Mouse (Mus musculus) urinary bladder, adult 18-20 months (tissue): ENCODE measurements at regions not wholly inside any gene's neighbourhood (a gene's known extent, or its start where the extent isn't known, plus 50 kb on each side); places are given as distances from the start of the nearest gene placed in this dataset.
A peak's percentile ranks its signal among the peaks of the same experiment; 100 is the strongest.
"Not testable (repeated sequence)": the region's sequence is repeated elsewhere in the genome, so short reads cannot be mapped to it uniquely, and the experiment has no call there.

Source experiments
- DNase-seq, 2 experiments: peaks; one replicate each; pipeline ENCODE4 v3.0.0; 2022; ENCODE audit warnings: low spot score in 2 of 2, mixed read lengths in 2 of 2

DNA sequence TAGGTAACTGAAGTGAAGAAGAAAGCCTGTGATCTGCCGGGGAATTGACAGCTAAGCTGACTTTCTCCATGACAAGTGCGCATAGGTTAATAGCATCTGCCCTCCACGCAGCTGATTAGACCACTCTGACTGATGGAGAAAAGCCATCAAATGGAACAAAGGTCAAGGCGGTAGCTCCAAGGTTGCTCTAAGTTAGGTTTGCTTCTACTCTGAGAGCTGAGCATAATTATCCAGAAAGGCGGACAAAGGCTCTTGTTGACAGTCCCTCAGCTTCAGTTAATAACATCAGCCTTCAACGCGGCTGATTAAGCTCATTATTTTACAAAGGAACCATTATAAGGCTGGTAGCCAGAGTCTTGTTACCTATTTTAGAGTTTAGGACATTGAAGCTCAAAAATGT is 54.0 kb upstream of the Enpep start:
- no peak for DNase-seq

DNA sequence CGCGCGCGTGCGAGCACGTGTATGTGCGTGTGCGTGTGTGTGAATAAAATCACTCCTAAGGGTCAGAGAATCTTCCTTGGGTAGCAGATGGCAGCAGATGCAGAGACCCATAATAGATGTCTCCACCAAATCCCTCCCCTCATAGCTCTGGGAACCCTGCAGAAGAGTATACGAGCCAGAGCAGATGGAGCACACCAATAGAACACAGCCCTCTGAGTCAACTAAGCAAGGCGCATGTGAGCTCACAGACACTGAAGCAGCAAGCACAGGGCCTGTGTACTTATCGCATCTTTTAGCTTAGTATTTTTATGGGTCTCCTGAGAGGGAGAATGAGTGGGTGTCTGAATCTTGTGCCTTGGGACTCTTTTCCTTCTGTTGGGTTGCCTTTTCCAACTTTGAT is 58.0 kb upstream of the Enpep start:
- no peak for DNase-seq

DNA sequence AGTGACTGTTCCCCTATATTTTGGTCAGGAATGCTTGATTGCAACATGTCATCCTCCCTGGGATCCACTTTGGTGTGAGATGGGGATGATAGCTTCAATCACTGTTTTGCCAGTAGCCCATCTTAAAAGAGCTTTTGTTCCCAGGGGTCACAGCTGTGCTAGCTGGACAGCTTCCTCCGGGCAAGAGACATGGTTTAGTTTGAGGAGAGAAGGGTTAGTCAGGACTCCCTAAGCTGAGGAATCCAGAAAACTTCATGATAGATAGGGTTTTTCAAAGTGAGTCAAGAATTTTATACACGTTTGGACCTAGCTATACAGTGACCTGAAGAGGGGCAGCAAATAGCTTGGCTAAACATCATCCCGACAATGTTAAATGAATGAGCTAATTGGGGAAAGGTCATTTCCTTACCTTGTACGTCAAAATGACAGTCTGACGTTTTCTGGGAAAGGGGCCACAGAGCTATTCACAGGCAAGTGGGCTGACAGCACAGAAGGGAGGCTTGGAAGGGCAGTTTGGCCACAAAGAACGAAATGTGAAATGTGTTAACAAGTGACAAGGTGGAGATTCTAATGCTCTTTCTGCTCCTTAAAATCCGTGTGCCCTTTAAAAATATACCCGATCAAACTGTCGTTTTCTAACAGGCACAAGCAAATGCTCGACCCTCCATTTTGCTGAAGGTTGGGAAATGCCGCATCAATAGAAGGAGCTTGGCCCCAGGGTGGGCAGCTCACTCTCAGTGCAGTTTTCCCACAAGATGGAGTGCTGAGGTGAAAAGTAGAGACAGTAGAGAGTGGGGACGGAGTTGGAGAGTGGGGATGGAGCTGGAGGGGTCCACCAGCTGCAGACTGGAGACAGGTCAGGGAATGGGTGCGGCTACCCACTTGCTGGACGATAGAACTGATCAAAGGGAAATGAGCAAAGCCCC is 59.6 kb upstream of the Enpep start:
- DNase-seq: no peak

DNA sequence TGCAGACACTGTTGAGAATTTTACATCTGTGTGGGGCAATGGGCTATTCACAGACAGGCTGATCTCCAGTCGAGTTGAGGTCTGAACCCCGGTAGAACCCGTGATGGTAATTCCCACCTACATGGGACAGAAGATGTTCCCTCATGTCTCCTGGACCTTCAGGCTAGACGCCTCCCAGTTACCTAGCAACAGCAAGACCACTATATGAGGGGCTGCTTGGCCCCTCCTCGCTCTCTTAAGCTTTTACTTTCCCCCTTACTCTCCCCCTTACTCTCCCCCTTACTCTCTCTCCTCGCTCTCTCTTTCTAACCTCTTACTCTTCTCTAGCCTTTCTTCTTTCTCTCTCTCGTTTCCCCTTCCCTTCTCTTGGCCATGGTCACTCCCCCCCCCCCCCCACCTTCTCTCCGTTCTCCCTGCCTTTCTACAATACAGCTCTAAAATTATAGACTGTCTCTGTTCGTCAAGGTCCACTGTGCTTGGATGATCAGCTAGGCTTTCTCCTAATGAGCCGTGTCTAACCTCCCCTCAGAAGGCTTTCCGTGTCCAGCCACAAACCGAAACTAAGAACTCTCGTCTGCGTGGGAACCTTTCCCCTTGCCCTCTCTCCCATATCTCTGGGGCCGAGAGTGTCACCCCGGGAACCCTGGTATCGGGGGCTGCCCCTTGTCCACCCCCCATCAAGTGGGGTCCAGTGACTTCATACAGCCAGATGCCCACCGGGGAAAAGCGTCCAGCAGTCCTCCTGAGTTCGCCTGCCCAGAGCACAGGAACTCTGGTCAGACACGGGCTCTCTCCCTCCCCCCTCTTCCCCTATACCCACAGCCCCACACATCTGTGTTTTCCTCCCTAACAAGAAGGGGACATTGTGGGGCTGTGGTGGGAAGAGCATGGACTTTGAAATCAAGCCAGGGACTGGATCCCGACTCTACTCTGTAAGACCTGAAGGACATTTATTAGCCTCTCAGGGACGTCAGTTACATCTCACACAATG is 60.6 kb upstream of the Enpep start:
- no peak for DNase-seq

DNA sequence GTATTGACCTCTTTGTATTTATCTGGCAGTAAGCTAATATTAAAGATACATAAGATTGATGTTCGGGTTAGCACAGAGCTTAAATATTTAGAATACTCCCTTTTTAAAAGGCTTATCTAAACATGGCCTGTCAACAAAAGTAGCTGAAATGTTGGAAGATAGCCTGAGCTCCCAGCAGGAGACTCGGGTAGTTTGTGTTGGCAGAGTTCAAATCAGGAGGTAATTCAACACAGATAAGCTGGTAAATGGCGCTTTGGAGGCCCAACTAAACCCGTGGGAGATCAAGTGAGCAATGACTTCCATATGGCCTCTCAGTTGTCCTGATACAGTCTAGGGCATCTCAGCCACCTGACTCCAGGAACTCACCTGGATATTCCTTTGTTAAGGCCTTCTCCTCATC is 65.0 kb upstream of the Enpep start:
- DNase-seq: no peak

DNA sequence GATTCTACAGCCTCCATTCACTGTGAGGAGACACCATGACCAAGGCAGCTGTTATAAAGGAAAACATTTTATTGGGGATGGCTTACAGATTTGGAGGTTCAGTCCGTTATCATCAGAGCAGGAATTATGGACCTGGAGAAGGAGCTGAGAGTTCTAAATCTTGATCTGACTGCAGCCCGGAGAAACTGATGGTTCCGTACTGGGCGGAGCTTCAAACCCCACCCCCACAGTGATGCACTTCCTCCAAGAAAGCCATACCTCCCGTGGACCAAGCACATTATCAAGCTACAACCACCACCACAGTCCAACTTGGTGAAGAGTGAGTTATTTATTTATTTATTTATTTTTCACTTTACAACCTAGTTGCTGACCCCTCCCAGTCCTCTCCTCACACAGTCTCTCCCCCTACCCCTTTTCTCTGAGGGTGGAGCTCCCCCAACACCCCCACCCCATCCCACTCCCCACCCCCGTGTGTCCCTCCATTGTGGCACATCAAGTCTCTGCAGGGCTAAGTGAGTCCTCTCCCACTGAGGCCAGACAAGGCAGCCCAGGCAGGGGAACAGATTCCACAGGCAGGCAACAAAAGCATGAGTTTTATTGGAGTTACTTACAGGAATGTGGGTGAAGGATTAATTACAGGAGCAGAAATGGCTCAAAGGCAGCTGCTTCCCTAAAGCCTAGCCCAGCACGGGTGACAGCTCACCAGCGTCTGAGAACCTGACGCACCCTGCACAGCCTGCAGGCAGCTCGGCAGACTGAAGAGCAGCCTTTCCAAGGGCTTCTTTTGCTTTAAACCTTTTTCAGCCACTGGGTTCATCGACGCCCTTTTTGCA is 67.8 kb upstream of the Enpep start:
- no peak for DNase-seq

DNA sequence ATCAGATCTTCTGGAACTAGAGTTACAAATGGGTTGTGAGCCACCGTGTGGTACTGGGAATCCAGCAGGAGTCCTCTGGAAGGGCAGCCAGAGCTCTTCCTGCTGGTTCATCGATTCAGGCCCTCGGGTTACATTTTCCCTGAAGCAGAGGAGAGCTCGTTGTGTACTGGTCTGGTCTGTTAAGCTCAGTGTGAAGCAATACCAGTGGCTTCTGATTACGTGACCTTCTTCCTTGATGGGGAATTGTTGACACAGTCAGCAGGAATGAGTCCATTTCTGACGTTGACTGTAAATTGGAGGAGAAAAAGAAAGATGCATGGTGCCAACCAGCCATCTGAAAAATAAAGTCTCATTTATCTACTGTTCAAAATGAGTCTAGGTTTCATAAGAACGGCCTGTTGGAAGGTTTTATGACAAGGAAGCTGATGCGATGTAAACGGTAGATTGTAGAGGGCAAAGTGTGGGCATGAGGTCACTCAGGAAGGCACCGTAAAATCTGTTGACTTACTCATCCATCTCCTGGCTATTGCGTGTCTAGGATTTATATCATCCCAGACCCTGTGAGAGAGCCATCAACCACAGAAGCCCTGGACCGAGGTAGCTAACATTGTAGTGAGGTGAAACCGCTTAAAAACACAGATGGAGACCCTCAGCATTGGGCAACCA is 79.0 kb upstream of the Enpep start:
- no peak for DNase-seq

DNA sequence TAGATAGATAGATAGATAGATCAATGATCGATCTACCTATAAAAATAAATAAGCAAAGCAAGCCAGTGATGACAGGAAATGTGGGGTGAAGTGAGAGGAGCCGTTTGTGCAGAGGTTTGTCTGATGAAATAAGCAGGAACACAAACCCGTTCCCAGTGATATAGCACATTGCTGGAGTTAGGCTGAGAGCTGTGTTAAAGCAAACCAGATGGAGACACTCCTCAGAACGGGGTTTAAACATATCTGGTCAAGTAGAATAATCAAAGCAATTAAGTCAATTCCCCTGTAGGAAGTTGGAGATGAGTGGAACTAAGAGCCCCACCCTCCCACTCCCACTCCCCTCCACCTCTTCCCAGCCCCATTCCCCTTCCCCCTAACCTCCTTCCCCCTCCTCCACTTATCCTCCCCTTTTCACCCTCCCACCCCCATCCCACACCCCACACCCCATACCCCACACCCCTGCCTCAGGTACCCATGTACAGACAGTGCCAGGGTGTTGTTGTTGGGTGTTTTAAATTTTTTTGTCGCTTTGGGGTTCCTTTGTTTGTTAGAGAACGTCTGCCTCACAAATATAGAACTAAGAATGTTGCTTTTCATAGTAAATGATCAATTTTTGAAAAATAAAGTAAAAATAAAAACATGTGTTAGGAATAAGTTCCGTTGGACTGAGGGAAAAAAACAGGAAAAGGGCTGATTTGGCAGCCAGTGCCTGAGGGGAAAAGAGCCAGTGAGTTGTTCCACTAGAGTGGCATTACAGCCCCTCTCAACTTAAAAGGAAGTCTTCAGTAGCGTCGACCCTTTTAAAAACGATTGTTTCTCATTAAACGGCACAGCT is 79.8 kb upstream of the Enpep start:
- no peak for DNase-seq

DNA sequence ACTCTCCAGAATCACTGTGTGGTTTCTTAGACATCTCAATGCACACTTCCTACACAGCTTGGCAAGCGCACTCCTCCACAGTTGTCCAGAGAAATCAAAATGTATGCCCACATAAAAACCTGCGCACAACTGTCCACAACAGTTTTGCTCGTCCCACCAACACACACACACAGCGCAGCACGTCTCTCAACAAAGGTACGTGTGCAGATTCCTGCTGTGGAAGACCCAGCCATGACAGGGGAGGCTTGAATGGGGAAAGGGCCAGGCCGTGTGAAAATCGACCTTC is 80.4 kb upstream of the Enpep start:
- no peak for DNase-seq

DNA sequence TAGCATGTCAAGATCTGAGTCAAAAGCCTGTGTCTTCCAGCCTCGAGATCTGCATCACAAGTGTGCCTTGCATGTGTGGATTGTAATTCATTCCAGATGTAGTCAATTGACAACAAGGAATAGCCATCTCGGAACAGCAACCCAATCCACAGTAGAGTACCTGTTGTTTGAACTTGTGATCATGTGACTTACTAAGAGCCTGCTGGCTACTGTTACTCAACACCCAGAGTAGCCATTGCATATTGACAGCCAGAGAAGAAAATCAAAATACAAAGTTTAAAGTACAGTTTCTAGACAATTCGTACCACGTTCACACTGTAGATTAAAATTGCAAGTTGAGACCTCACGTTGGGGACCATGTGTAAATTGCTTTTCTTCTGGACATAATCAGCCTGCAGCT is 83.1 kb upstream of the Enpep start:
- DNase-seq: no peak

DNA sequence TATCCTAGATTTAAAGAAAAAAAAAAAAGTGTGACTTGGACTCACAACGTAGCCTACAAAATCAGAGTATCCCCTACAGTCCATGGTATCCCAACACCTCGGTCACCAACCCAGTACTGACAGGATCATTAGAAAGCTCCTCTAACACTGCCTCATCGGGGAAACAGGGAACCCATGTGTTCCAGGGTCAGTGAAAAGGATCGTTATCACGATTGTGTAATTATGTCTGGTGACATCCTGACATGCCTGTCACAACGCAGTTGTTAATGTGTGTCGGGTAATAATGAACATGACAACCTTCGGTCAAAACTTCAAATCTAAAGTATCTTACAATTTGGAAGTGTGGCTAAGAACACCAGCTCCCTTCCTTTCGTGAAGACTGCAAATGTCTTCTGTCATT is 83.8 kb upstream of the Enpep start:
- no peak for DNase-seq

DNA sequence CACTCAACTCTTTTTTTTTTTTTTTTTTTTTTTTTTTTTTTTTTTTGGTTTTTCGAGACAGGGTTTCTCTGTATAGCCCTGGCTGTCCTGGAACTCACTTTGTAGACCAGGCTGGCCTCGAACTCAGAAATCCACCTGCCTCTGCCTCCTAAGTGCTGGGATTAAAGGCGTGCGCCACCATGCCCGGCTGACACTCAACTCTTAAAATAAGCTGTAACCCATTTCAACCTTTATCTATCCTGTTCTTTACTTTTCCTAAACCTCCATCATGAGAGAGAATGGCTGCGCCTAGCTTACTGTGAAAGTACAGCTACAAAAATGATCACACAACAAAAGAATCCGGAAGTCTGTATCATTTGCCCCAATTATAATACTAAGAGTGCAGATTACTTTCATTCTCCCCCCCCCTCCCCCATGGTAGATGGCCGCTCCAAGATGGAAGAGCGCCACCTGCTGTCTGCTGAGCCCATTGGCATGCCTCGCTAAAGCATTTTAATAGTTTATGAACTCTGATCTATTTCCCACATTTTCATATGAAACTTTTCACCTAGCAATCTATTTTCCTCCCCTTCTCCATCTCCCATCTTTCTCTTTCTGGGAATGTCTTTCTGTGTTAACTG is 89.2 kb upstream of the Enpep start:
- DNase-seq: not testable (repeated sequence)

DNA sequence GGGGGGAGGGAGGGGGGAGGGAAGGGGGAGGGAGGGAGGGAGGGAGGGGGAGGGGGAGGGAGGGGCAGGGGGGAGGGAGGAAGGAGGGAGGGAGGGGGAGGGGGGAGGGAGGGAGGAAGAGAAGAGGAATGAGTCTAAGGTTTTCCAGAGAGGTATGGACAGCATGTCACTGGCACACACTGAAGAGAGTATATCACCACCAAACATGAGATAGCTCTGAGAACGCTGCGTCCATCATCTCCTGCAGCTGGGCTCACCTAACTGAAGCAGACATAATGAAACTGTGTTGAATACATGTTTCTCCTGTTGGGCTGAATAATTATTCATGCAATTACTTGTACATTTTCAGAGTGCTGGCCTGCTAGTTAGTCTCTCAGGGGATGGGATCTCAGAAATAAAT is 96.2 kb upstream of the Enpep start:
- no peak for DNase-seq

DNA sequence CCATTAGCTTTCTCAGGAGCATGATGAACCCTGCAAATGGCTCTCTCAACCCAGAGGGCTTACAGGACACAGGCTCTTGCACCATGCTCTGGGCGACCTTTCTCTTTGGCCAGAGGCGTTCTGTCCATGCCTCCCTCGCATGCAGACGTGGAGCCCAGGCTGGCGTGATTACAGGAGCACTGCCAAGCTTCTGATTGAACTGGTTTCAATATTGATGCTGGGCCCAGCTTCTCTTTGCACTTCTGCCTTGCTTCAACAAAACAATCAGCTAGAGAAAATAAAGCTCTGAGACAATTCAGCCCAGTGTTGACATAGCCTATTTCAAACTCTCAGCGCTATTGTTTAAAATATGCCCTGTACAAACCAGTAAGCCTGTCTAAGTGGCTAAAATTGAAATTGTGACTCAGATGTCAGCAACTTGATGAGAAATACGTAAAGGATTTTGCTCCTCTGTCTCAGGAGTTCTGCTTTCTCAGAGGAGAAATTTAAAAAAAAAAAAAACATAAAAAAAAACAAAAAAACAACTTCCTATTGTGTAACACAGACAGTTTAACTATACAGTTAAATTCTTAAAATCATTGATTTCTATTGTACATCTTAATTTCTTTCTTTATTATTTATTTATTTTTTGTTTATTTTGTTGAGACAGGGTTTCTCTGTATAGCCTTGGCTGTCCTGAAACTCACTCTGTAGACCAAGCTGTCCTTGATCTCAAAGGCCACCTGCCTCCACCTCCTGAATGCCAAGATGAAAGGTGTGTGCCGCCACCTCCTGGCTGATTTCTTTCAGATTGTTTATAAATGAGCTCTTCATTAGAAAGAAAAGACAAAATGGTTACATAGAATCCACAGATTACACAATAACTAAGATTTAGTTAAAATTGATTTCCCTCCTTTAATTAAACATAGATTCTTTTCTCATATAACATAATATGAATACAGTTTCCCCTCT is 96.9 kb upstream of the Enpep start:
- DNase-seq: no peak

DNA sequence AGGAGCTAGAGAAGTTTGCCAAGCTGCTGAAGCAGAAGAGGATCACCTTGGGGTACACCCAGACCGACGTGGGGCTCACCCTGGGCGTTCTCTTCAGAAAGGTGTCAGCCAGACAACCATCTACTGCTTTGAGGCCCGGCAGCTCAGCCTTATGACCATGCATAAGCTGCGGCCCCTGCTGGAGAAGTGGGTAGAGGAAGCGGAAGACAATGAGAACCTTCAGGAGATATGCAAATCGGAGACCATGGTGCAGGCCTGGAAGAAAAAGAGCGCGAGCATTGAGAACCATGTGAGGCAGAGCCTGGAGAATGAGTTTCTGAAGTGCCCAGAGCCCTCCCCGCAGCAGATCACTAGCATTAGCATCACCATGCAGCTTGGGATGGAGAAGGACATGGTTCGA is 98.1 kb upstream of the Elovl6 start:
- DNase-seq: no peak

DNA sequence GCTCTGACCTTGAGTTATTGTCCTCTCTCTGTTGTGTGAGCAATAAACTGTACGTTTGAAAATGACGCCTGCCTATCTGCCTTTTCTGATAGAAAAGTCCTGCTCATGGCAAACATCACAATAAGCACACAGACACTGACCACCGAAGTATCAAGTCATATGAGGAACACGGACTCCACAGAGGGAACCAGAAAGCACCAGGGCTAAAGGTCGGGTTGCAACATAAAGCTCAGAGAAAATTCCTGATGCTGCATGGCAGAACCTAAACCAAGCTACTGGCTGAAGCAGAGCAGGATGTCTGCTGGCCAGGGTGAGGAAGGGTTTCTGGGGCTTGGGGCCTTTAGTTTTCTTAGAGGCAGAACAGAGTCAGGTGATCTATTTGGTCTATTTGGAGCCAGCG is 94.5 kb upstream of the Elovl6 start:
- DNase-seq: no peak

DNA sequence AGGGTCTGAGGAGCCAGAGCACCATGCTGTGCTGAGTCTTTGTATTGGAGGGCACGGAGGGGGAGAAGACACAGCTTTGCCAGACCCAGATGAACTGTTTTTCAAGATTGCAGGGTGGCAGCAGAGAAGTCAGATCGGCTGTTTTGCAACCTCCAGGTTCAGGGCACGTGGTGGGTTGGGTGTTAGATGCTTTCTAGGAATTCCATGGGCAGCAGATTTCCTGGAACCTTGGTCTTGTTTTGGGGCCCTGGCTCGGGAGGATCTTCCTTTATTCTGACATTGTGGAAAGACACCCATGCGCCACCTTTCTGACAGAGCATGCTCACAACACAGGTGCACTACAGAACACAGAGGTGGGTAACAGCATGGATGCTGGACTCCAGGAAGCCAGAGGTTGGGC is 89.4 kb upstream of the Elovl6 start:
- DNase-seq: no peak

DNA sequence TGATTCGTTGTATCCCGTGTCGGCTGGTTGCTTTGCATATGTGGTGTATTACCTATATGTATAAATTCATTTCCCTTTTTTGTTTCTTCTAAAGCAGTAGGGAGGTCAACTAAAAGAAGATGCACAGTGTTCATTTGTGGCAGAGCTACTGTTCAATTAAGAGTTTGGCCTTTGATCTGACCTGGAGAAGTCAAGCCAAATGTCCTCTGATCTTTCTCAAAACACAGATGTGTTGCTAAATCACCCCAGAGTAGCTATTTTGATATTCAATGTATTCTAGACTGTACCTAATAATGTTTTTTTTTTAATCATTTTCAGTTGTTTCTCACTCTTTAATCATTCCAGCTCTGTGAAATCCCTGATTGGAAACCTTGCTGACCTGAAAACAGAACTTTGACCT is 87.9 kb upstream of the Elovl6 start:
- no peak for DNase-seq

DNA sequence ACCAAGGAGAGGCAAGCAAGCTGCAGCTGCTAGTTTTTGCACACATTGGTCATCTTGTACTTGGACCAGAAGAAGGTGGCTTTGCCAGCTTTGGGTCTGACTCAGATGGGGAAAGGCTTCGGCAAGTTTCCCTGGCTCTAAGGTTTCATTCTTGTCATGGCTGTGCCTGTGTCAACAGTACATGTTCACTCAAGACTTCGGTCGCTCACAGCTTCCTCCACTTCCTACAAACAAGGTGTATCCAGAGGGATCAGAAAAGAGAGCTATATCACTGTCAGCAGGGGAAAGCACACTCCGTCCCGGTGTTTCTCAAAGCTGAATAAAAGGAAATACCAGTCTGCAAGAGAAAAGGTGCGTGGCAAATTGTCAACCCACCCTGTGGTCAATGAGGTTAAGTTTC is 86.2 kb upstream of the Elovl6 start:
- DNase-seq: peak in 1 of 2 experiments; percentile 48
